Mouse (Mus musculus) heart, adult 8-10 months (tissue): ENCODE data around the gene Ak1. TPM values are rescaled to one million over a fixed set of nuclear protein-coding genes. Genes with fewer than 3 reads are reported as not detected.

Experiments
- DNase-seq: peaks from one replicate; pipeline ENCODE4 v3.0.0; 2022; ENCODE audit warnings: low spot score
- total RNA-seq, 4 experiments: library from RNA; stranded (reverse); gene quantifications; 2 replicates each; pipeline ENCODE4 v1.2.4; 2022

Ak1 gene
- total RNA-seq, 4 experiments from 2014 or later, result 656 to 809 (median 697) TPM

GRCm38 (mm10) chr2:32599409-32599808 is 22.1 kb upstream of the Ak1 start, which contains the start of gene St6galnac6:
St6galnac6 (plus strand) TSS chr2:32599709.
- no peak for DNase-seq

- DNase-seq, result no peak
Measured at GRCm38 (mm10) chr2:32601417-32602065, 20.0 kb upstream of the Ak1 start.

- peak; percentile 92 for DNase-seq
Measured at GRCm38 (mm10) chr2:32602600-32603054, 18.9 kb upstream of the Ak1 start.

- no peak for DNase-seq
Measured at GRCm38 (mm10) chr2:32604631-32605030, 16.9 kb upstream of the Ak1 start.

- DNase-seq, result peak; percentile 83
Measured at GRCm38 (mm10) chr2:32606161-32607142, 15.1 kb upstream of the Ak1 start.

GRCm38 (mm10) chr2:32607262-32607947 is 14.2 kb upstream of the Ak1 start:
- DNase-seq, result no peak

- peak; percentile 89 for DNase-seq
Measured at GRCm38 (mm10) chr2:32608141-32608777, 13.3 kb upstream of the Ak1 start.

GRCm38 (mm10) chr2:32608778-32609435 is 12.7 kb upstream of the Ak1 start:
- DNase-seq, result no peak

GRCm38 (mm10) chr2:32610610-32611229 is 10.8 kb upstream of the Ak1 start:
- no peak for DNase-seq

- DNase-seq, result no peak
Measured at GRCm38 (mm10) chr2:32612274-32612673, 9.3 kb upstream of the Ak1 start.

- no peak for DNase-seq
Measured at GRCm38 (mm10) chr2:32617109-32617508, 4.4 kb upstream of the Ak1 start.

- DNase-seq, result no peak
Measured at GRCm38 (mm10) chr2:32617601-32618000, 4.0 kb upstream of the Ak1 start.

- DNase-seq, result no peak
Measured at GRCm38 (mm10) chr2:32618051-32618450, 3.5 kb upstream of the Ak1 start.

- peak; percentile 86 for DNase-seq
Measured at GRCm38 (mm10) chr2:32620682-32621516, 659 bp upstream of the Ak1 start.

- DNase-seq, result no peak
Measured at GRCm38 (mm10) chr2:32624111-32624748, 2.7 kb downstream of the Ak1 start.

- no peak for DNase-seq
Measured at GRCm38 (mm10) chr2:32625212-32625872, 3.8 kb downstream of the Ak1 start.

- no peak for DNase-seq
Measured at GRCm38 (mm10) chr2:32625873-32626694, 4.5 kb downstream of the Ak1 start.
